Mouse (Mus musculus) urinary bladder, postnatal 14 days (tissue): ENCODE measurements around the gene N4bp1.

Experiments
- DNase-seq: peaks from one replicate; pipeline ENCODE4 v3.0.0; 2021; ENCODE audit warnings: low spot score

The N4bp1 gene

GRCm38 (mm10) chr8:86854686-86855085 is 30.4 kb downstream of the N4bp1 start:
- no peak for DNase-seq

- no peak for DNase-seq
Observed at GRCm38 (mm10) chr8:86853989-86854373, 31.1 kb downstream of the N4bp1 start.

GRCm38 (mm10) chr8:86853266-86853988 is 31.6 kb downstream of the N4bp1 start:
- no peak for DNase-seq

- DNase-seq: no peak
Observed at GRCm38 (mm10) chr8:86852491-86852890, 32.6 kb downstream of the N4bp1 start.

- DNase-seq: no peak
Observed at GRCm38 (mm10) chr8:86848876-86849275, 36.2 kb downstream of the N4bp1 start.

GRCm38 (mm10) chr8:86848401-86848800 is 36.7 kb downstream of the N4bp1 start:
- no peak for DNase-seq

GRCm38 (mm10) chr8:86847091-86847490 is 38.0 kb downstream of the N4bp1 start:
- no peak for DNase-seq

- DNase-seq: no peak
Observed at GRCm38 (mm10) chr8:86845875-86846274, 39.2 kb downstream of the N4bp1 start.

- no peak for DNase-seq
Observed at GRCm38 (mm10) chr8:86844856-86845255, 40.2 kb downstream of the N4bp1 start.

- DNase-seq: peak; percentile 43
Observed at GRCm38 (mm10) chr8:86843896-86844295, 41.2 kb downstream of the N4bp1 start.

- DNase-seq: no peak
Observed at GRCm38 (mm10) chr8:86841556-86842309, 43.3 kb downstream of the N4bp1 start.

GRCm38 (mm10) chr8:86840120-86840693 is 44.9 kb downstream of the N4bp1 start:
- no peak for DNase-seq

- no peak for DNase-seq
Observed at GRCm38 (mm10) chr8:86838707-86839438, 46.2 kb downstream of the N4bp1 start.

GRCm38 (mm10) chr8:86837234-86837633 is 47.8 kb downstream of the N4bp1 start:
- DNase-seq: no peak

GRCm38 (mm10) chr8:86835881-86836280 is 49.2 kb downstream of the N4bp1 start:
- no peak for DNase-seq

GRCm38 (mm10) chr8:86834496-86835260 is 50.4 kb downstream of the N4bp1 start:
- DNase-seq: no peak

GRCm38 (mm10) chr8:86833937-86834336 is 51.1 kb downstream of the N4bp1 start:
- no peak for DNase-seq

GRCm38 (mm10) chr8:86828925-86829324 is 56.1 kb downstream of the N4bp1 start:
- no peak for DNase-seq

GRCm38 (mm10) chr8:86827199-86827598 is 57.9 kb downstream of the N4bp1 start:
- no peak for DNase-seq

- DNase-seq: no peak
Observed at GRCm38 (mm10) chr8:86826538-86826937, 58.5 kb downstream of the N4bp1 start.

- DNase-seq: no peak
Observed at GRCm38 (mm10) chr8:86825674-86826448, 59.2 kb downstream of the N4bp1 start.
